Mouse (Mus musculus): ENCODE data around the gene Vamp1. TPM values are rescaled to one million over a fixed set of nuclear protein-coding genes. Genes with fewer than 3 reads are reported as not detected.
A peak's percentile ranks its signal among the peaks of the same experiment; 100 is the strongest.

Vamp1 gene
- polyA plus RNA-seq, 1 experiment = 14.3 TPM

DNA sequence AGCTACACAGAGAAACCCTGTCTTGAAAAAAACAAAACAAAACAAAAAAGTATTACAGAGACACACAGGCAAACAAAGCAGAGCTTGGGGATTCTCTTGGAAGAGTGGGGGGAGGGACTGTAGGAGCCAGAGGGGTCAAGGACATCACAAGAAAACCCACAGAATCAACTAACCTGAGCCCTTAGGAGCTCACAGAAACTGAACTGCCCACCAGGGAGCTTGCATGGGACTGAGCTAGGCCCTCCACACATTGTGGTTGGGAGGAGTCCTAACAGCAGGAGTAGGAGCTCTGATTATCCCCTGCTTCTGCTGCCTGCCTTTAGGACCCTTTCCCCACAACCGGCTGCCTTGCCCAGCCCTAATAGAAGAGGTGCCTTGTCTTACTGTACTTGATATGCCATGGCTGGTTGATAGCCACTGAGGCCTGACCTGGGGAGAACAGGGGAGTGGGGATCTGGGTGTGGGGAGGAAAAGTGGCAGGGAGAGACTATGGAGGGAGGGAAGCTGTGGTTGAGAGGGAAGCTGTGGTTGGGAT is 19.7 kb upstream of the Vamp1 start:
- H3K4me3 ChIP-seq (ENCODE audit: low read depth, low read length) = no peak overlapping the region
- no peaks in the 10 kb centered on the region for H3K27me3 ChIP-seq (ENCODE audit: control insufficient read depth, insufficient read depth, low read length, poor library complexity, severe bottlenecking)
- H3K9me3 ChIP-seq (replicated peaks; ENCODE audit: control insufficient read depth, insufficient read depth, low read length, poor library complexity, severe bottlenecking) = no peaks in the 10 kb centered on the region
- H3K4me1 ChIP-seq (ENCODE audit: control insufficient read depth, insufficient read depth, low read length) = peaks cover 3% of the 10 kb centered on the region
- TF ChIP-seq CTCF (IDR thresholded peaks at IDR 0.05; ENCODE audit: low read depth, low read length) (no peak), EP300 (IDR thresholded peaks at IDR 0.05; ENCODE audit: insufficient read depth, low read depth, low read length) (no peak), POLR2A (IDR thresholded peaks at IDR 0.05; ENCODE audit: insufficient read depth, low read length) (no peak)
- no peak overlapping the region for H3K9ac ChIP-seq (ENCODE audit: low read depth, poor library complexity, severe bottlenecking)
- peaks cover 16% of the 10 kb centered on the region for H3K36me3 ChIP-seq (ENCODE audit: control insufficient read depth, insufficient read depth, low read length, poor library complexity, severe bottlenecking)
- H3K27ac ChIP-seq (ENCODE audit: insufficient read depth, low read length) = peak overlapping the region; percentile 76

DNA sequence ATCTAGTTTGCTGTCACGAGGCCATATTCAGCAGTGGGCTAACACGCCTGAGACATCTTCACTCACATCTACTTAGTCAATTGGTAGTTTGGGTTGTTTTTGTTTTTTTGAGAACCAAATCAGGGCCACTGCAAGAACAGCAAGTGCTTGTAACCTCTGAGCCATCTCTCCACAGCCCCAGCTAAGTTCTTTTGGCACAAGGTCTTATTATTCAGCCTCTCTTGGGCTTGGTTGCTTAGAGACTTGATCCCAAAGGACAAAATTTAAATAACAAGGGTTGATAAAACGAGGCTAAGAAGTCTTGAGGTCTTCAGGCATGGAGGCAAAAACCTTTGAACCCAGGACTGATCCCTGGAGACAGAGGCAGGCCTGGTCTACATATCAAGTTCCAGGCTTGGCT is 19.1 kb upstream of the Vamp1 start:
- Histone ChIP-seq H3K9me3 (replicated peaks; ENCODE audit: control insufficient read depth, insufficient read depth, low read length, poor library complexity, severe bottlenecking) (no peaks in the 10 kb centered on the region), H3K27ac (ENCODE audit: insufficient read depth, low read length) (peak overlapping the region; percentile 93), H3K4me1 (ENCODE audit: control insufficient read depth, insufficient read depth, low read length) (peaks cover 3% of the 10 kb centered on the region), H3K27me3 (ENCODE audit: control insufficient read depth, insufficient read depth, low read length, poor library complexity, severe bottlenecking) (no peaks in the 10 kb centered on the region), H3K9ac (ENCODE audit: low read depth, poor library complexity, severe bottlenecking) (no peak overlapping the region), H3K36me3 (ENCODE audit: control insufficient read depth, insufficient read depth, low read length, poor library complexity, severe bottlenecking) (peaks cover 16% of the 10 kb centered on the region), H3K4me3 (ENCODE audit: low read depth, low read length) (no peak overlapping the region)
- no peak for TF ChIP-seq CTCF (IDR thresholded peaks at IDR 0.05; ENCODE audit: low read depth, low read length)
- TF ChIP-seq POLR2A (IDR thresholded peaks at IDR 0.05; ENCODE audit: insufficient read depth, low read length) = no peak
- TF ChIP-seq EP300 (IDR thresholded peaks at IDR 0.05; ENCODE audit: insufficient read depth, low read depth, low read length) = no peak

DNA sequence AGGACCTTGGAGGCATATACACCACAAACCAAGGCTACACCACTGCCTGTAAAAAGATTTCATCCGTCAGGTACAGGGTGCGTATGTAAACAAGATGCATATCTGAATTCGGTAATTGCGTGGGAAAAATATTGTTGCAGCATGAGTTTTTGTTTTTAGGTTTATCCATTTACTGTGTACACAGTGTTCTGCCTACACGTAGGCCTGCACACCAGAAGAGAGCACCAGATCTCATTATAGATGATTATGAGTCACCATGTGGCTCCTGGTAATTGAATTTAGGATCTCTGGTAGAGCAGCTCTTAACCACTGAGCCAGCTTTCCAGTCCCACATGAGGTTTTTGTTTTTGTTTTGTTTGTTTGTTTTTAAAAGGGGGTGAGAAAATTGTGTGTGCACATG is 18.2 kb upstream of the Vamp1 start:
- H3K4me1 ChIP-seq (ENCODE audit: control insufficient read depth, insufficient read depth, low read length) = peaks cover 3% of the 10 kb centered on the region
- no peak for TF ChIP-seq CTCF (IDR thresholded peaks at IDR 0.05; ENCODE audit: low read depth, low read length)
- TF ChIP-seq EP300 (IDR thresholded peaks at IDR 0.05; ENCODE audit: insufficient read depth, low read depth, low read length) = no peak
- TF ChIP-seq POLR2A (IDR thresholded peaks at IDR 0.05; ENCODE audit: insufficient read depth, low read length) = no peak
- no peak overlapping the region for H3K4me3 ChIP-seq (ENCODE audit: low read depth, low read length)
- no peaks in the 10 kb centered on the region for H3K27me3 ChIP-seq (ENCODE audit: control insufficient read depth, insufficient read depth, low read length, poor library complexity, severe bottlenecking)
- peaks cover 16% of the 10 kb centered on the region for H3K36me3 ChIP-seq (ENCODE audit: control insufficient read depth, insufficient read depth, low read length, poor library complexity, severe bottlenecking)
- peak overlapping the region; percentile 93 for H3K27ac ChIP-seq (ENCODE audit: insufficient read depth, low read length)
- H3K9ac ChIP-seq (ENCODE audit: low read depth, poor library complexity, severe bottlenecking) = 0 out of 2 replicates have a peak overlapping the region, but pooled peaks have one; percentile 23
- no peaks in the 10 kb centered on the region for H3K9me3 ChIP-seq (replicated peaks; ENCODE audit: control insufficient read depth, insufficient read depth, low read length, poor library complexity, severe bottlenecking)

GRCm38 (mm10) chr6:125210436-125210835 is 4.9 kb upstream of the Vamp1 start:
- H3K27me3 ChIP-seq (ENCODE audit: control insufficient read depth, insufficient read depth, low read length, poor library complexity, severe bottlenecking) = no peaks in the 10 kb centered on the region
- no peaks in the 10 kb centered on the region for H3K4me1 ChIP-seq (ENCODE audit: control insufficient read depth, insufficient read depth, low read length)
- H3K4me3 ChIP-seq (ENCODE audit: low read depth, low read length) = no peak overlapping the region
- no peak overlapping the region for H3K27ac ChIP-seq (ENCODE audit: insufficient read depth, low read length)
- peak; percentile 8 for TF ChIP-seq CTCF (IDR thresholded peaks at IDR 0.05; ENCODE audit: low read depth, low read length)
- no peak for TF ChIP-seq POLR2A (IDR thresholded peaks at IDR 0.05; ENCODE audit: insufficient read depth, low read length)
- no peaks in the 10 kb centered on the region for H3K9me3 ChIP-seq (replicated peaks; ENCODE audit: control insufficient read depth, insufficient read depth, low read length, poor library complexity, severe bottlenecking)
- no peaks in the 10 kb centered on the region for H3K36me3 ChIP-seq (ENCODE audit: control insufficient read depth, insufficient read depth, low read length, poor library complexity, severe bottlenecking)
- H3K9ac ChIP-seq (ENCODE audit: low read depth, poor library complexity, severe bottlenecking) = no peak overlapping the region

DNA sequence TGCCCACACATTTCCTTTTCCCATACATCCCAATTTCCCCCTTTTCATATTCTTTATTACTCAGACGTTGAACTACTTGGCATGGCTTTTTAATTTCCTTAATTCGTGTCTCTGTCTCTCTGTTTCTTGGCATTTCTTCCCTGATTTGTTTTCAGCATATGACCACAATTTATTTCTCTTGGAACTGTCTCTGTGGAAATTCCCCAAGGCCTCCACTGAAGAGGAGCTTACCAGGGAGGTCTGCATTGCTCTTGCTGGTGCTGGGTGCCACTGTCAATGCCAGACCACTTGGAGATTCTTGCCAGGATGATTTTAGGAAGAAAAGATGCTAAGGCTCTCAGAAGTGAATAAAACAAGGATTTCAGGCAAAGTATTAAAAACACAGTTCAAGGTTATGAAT is 2.7 kb upstream of the Vamp1 start:
- TF ChIP-seq EP300 (IDR thresholded peaks at IDR 0.05; ENCODE audit: insufficient read depth, low read depth, low read length) = no peak
- no peak for TF ChIP-seq POLR2A (IDR thresholded peaks at IDR 0.05; ENCODE audit: insufficient read depth, low read length)
- no peak for TF ChIP-seq CTCF (IDR thresholded peaks at IDR 0.05; ENCODE audit: low read depth, low read length)
- H3K4me3 ChIP-seq (ENCODE audit: low read depth, low read length) = no peak overlapping the region
- no peaks in the 10 kb centered on the region for H3K36me3 ChIP-seq (ENCODE audit: control insufficient read depth, insufficient read depth, low read length, poor library complexity, severe bottlenecking)
- no peak overlapping the region for H3K27ac ChIP-seq (ENCODE audit: insufficient read depth, low read length)
- H3K9me3 ChIP-seq (replicated peaks; ENCODE audit: control insufficient read depth, insufficient read depth, low read length, poor library complexity, severe bottlenecking) = no peaks in the 10 kb centered on the region
- H3K4me1 ChIP-seq (ENCODE audit: control insufficient read depth, insufficient read depth, low read length) = no peaks in the 10 kb centered on the region
- no peak overlapping the region for H3K9ac ChIP-seq (ENCODE audit: low read depth, poor library complexity, severe bottlenecking)
- no peaks in the 10 kb centered on the region for H3K27me3 ChIP-seq (ENCODE audit: control insufficient read depth, insufficient read depth, low read length, poor library complexity, severe bottlenecking)

- Histone ChIP-seq H3K27me3 (ENCODE audit: control insufficient read depth, insufficient read depth, low read length, poor library complexity, severe bottlenecking) (no peaks in the 10 kb centered on the region), H3K9me3 (replicated peaks; ENCODE audit: control insufficient read depth, insufficient read depth, low read length, poor library complexity, severe bottlenecking) (no peaks in the 10 kb centered on the region), H3K4me1 (ENCODE audit: control insufficient read depth, insufficient read depth, low read length) (no peaks in the 10 kb centered on the region), H3K4me3 (ENCODE audit: low read depth, low read length) (no peak overlapping the region), H3K9ac (ENCODE audit: low read depth, poor library complexity, severe bottlenecking) (no peak overlapping the region), H3K36me3 (ENCODE audit: control insufficient read depth, insufficient read depth, low read length, poor library complexity, severe bottlenecking) (no peaks in the 10 kb centered on the region), H3K27ac (ENCODE audit: insufficient read depth, low read length) (no peak overlapping the region)
- TF ChIP-seq CTCF (IDR thresholded peaks at IDR 0.05; ENCODE audit: low read depth, low read length) = no peak
- no peak for TF ChIP-seq POLR2A (IDR thresholded peaks at IDR 0.05; ENCODE audit: insufficient read depth, low read length)
- TF ChIP-seq EP300 (IDR thresholded peaks at IDR 0.05; ENCODE audit: insufficient read depth, low read depth, low read length) = no peak
Observed at GRCm38 (mm10) chr6:125213129-125213528, 2.2 kb upstream of the Vamp1 start.

All from ES-Bruce4 (cell line).